Mouse (Mus musculus): ENCODE measurements around the gene Cenpo.

The Cenpo gene

GRCm38 (mm10) chr12:4198702-4199101 is 35.4 kb downstream of the Cenpo start:
- no peak for DNase-seq

- no peak for DNase-seq
Observed at GRCm38 (mm10) chr12:4194643-4195042, 39.5 kb downstream of the Cenpo start.

- DNase-seq = peak; percentile 24 to 41
Observed at GRCm38 (mm10) chr12:4193025-4193740, 40.9 kb downstream of the Cenpo start.

GRCm38 (mm10) chr12:4192514-4192913 is 41.6 kb downstream of the Cenpo start:
- peak; percentile 15 to 34 for DNase-seq

- DNase-seq = no peak
Observed at GRCm38 (mm10) chr12:4189060-4189447, 45.0 kb downstream of the Cenpo start.

- peak; percentile 17 to 43 for DNase-seq
Observed at GRCm38 (mm10) chr12:4188171-4189059, 45.7 kb downstream of the Cenpo start.

- peak in 1 of 2 experiments; percentile 21 for DNase-seq
Observed at GRCm38 (mm10) chr12:4184648-4185047, 49.4 kb downstream of the Cenpo start.

GRCm38 (mm10) chr12:4180507-4180906 is 53.6 kb downstream of the Cenpo start:
- DNase-seq = no peak

GRCm38 (mm10) chr12:4179671-4180233 is 54.3 kb downstream of the Cenpo start:
- DNase-seq = no peak

- no peak for DNase-seq
Observed at GRCm38 (mm10) chr12:4178839-4179238, 55.3 kb downstream of the Cenpo start.

GRCm38 (mm10) chr12:4173108-4173790 is 60.8 kb downstream of the Cenpo start:
- no peak for DNase-seq

- no peak for DNase-seq
Observed at GRCm38 (mm10) chr12:4169622-4170021, 64.5 kb downstream of the Cenpo start.

GRCm38 (mm10) chr12:4169058-4169457 is 65.0 kb downstream of the Cenpo start:
- DNase-seq = no peak

GRCm38 (mm10) chr12:4166970-4167369 is 67.1 kb downstream of the Cenpo start:
- DNase-seq = no peak

GRCm38 (mm10) chr12:4162886-4163285 is 71.2 kb downstream of the Cenpo start:
- no peak for DNase-seq

GRCm38 (mm10) chr12:4160322-4160721 is 73.8 kb downstream of the Cenpo start:
- DNase-seq = peak in 1 of 2 experiments; percentile 26

GRCm38 (mm10) chr12:4158868-4159632 is 75.0 kb downstream of the Cenpo start:
- DNase-seq = no peak

GRCm38 (mm10) chr12:4158179-4158578 is 75.9 kb downstream of the Cenpo start:
- no peak for DNase-seq

GRCm38 (mm10) chr12:4157466-4157865 is 76.6 kb downstream of the Cenpo start:
- DNase-seq = no peak

GRCm38 (mm10) chr12:4151969-4152368 is 82.1 kb downstream of the Cenpo start:
- DNase-seq = peak in 1 of 2 experiments; percentile 29

GRCm38 (mm10) chr12:4150936-4151335 is 83.2 kb downstream of the Cenpo start:
- DNase-seq = no peak

All from kidney, postnatal 36 days (tissue).